Mouse (Mus musculus) lung, postnatal 0 days (tissue): Measurements from ENCODE around the gene Fam219a.

Source experiments
- CTCF ChIP-seq: IDR thresholded peaks from 2 replicates; pipeline ENCODE4 v1.5.1; 2016; ENCODE audit warnings: antibody characterized with exemption, mild to moderate bottlenecking
- EP300 ChIP-seq: IDR thresholded peaks from 2 replicates; pipeline ENCODE4 v1.6.1; 2016; ENCODE audit warnings: antibody characterized with exemption, mild to moderate bottlenecking, control low read depth

DNA sequence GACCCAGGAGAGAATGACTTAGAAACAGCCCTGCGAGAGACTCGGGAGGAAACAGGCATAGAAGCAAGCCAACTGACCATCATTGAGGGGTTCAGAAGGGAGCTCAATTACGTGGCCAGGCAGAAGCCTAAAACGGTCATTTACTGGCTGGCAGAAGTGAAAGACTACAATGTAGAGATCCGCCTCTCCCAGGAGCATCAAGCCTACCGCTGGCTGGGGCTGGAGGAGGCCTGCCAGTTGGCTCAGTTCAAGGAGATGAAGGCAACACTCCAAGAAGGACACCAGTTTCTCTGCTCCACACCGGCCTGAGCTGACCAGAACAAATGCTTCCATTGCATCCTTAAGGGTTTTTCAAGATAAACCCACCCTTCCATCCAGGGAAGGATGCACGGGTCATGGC is 89.1 kb downstream of the Fam219a start:
- no peak for TF ChIP-seq EP300
- no peak for TF ChIP-seq CTCF
